Mouse (Mus musculus) lung, adult 18-20 months (tissue): ENCODE measurements at regions not wholly inside any gene's neighbourhood (a gene's known extent, or its start where the extent isn't known, plus 50 kb on each side); places are given as distances from the start of the nearest gene placed in this dataset.
A peak's percentile ranks its signal among the peaks of the same experiment; 100 is the strongest.

ENCODE experiments used
- DNase-seq, 2 experiments: peaks; one replicate each; pipeline ENCODE4 v3.0.0; 2022; ENCODE audit warnings: mixed read lengths in 2 of 2

DNA sequence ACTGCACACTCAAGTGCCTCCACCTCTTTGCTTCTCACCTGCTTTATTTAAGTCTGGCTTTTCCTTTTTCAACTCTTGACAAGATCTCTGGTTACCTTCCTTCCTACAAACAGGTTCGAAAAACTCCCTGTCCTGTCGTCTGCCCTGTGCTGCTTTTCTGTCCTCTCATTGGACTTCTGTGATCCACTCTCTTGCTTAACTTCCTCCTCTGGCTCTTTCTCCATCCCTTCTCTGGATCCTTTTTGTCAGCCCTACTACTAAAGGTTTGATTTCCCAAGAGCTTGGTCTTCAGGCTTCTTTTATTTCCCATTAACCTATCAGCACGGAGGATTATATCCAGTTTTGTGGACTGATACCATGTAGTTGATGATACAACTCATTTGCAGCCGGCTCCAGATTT, 149.8 kb downstream of the Satb1 start:
- DNase-seq: no peak

DNA sequence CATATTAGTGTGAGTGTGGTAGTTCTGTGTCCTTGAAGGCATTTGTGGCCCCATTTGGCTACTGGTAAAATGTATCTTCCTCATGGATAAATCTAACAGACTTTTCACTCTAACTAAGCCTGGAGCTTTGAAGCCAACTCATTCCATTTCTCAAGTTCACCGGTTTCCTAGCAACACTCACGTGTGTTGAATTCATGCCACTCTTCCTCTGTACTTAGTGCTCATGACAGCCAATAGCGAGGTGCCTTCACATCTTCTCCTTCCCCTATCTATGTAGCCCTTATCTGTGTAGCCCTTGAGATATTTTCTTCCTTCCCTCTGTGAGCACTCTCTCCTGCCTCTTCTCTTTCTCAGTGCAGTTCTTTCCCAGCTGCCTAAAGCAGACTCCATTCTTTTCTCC, 150.7 kb downstream of the Satb1 start:
- no peak for DNase-seq

DNA sequence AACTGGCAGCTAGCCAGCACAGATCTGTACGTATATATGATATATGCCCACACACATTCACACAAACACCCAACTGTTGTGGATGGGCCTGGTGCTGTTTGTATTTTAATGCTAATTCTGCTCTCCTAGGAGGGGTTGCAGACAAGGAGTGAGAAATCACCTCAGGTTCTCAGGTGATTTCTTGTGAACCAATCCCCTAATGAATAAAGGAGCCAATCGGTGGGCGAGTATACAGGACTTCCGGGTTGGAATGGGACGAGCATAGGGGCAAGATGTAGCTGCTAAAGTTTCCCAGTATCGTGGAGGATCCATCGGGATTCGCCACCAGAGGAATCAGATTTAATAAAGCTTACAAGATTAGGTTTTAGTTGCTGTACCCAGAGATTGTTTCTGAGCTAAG, 155.6 kb downstream of the Satb1 start:
- no peak for DNase-seq

DNA sequence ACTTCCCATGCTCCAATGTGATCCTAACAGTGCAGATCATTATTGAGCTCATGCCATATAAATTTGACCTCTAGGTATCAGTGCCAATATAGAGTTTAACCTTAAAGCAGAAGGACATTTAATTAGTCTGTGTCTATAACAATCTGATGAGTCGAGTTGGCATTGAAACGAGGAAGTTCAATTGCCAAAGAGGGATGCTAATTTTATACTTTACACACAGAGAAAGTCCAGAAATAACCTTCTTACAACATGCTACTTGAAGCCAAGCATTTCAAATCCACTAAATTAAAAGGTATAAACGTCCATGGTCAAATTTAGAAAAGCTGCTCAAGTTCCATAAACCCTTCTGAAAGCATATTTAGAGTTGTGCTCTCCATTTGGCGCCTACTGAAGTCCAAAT, 174.7 kb downstream of the Satb1 start:
- no peak for DNase-seq

DNA sequence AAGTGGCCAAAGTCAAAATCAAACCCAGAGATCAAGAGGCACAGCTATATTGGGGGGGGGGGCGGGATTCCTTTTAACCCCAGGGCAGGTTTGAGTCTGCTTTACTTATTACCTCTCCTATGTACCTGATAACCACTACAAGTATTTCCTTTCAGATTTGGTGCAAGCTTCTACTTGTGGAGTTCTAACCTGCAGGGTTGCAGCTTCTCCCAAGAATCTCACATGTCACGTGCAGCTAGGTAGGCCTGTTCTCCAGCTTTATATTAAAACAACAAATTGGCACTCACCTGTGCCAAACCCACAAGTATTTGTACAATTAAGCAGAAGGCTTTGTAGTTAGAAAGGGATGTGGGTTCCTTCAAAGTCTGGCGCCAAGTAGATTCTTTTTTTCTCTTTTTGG, 179.2 kb downstream of the Satb1 start:
- DNase-seq: no peak

DNA sequence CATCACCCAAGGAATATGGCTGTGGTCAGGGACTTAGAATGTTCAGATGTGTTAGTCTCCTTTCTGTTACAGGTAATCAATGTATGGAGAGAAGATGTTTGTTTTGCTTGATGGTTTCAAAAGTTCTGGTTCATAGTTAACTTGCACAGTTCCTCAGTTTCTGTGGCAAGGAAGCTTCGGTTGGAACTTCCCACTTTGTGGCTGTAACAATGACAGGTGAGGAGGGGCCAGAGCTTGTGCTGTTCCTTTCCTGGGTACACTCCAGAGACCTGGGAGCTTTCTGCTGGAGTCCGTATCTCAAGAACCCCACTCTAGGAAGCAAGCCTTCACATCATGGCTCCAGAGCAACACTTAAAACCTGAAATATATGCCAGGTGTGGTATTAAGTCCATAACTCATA, 181.2 kb downstream of the Satb1 start:
- DNase-seq: no peak

DNA sequence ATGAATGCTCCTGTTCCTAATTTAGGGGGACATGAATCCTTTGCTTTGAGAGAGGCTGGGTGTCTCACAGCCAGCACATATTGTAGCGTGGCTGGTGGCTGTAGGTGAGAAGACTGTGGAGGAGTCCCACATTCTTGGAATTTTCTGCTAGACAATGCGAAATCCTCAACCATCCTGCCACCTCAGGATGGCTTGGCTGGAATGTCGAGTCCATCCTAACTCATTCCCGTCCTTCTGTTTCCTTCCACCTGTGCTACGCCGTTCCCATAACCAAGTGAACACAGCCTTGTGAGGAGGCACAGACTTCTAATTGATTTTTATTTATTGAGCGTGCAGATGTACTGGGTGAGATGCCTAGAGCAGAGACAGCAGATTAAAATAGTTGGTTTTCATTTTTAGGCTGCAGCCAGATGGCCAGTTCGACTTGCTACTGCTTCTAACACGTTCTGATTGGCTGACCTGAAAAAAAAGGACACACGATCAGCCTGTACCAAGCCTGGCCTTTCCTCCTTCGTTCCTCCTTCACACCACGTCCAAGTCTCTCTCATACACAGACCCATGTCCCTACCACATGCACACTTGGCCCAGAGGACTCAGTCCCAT, 183.8 kb downstream of the Satb1 start:
- DNase-seq: no peak

DNA sequence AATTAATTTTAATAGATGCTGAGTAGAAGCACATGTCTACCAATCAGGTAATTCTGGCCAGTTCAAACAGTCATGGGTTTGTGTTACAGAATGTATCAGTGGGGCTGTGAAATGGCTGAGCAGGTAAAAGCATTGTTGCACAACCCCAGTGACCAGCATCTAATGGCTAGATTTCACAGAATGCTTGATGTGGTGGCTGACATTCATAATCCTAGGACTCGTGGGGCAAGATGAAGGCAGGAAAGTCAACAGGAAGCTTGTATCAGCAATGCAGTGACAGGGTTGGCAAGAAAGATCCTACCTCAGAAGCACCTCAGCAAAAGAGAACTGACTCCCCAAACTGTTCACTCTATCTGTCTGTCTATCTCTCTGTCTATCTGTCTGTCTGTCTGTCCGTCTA, 186.7 kb downstream of the Satb1 start:
- DNase-seq: no peak

DNA sequence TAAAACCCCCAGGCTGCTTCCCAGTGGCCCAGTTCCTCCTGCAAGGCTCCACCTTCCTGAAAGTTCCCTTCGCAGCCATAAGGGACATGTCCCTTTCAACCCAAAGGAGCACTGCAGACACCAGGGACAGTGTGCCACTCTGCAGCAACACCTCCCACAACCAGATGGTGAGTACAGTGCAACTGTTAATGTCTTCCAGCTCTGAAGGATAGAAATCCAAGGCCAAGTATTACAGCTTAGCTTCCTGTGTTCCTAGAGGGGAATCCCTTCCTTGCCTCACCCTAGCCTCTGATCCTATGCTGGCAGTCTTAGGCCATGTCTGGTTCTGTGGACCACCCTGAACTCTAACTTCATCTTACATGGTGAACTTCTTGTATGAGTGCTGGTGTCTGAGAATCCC, 187.2 kb downstream of the Satb1 start:
- no peak for DNase-seq

DNA sequence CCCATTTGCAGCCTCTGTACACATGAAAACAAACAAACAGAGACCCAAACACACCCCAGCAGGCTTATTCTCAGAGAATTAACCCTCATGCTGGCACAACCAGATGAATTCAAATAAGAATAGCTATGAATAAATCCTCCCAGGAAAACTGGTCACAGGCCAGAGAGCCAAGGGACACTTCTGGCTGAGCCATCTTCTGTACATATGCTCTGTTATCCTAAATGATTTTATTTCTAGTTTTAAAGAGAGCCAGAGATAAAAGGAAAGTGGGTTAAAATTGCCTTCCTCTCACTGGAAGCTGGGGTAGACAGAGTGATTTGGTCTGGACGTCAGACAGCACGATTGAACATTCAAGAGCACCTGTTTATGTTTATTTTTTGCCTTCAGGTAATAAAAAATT, 190.4 kb downstream of the Satb1 start:
- no peak for DNase-seq

DNA sequence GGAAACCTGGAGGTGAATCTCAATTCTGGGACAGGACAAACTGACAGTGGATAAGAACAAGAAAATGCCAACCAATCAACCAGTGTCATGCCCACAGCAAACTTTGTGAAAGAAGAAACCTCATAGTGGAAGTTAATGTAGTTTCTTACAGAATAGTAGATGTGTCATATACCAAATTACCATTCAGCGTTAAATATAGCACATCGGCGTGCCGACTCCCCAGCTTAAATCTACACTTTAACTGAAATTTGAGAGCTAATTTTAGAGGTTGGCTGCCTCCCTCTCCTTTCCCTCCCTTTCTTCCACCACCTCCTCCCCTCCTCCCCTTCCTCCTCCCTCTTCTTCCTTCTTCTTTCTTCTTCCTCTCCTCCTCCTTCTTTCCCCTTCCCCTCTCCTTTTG, 197.2 kb downstream of the Satb1 start:
- DNase-seq: no peak

DNA sequence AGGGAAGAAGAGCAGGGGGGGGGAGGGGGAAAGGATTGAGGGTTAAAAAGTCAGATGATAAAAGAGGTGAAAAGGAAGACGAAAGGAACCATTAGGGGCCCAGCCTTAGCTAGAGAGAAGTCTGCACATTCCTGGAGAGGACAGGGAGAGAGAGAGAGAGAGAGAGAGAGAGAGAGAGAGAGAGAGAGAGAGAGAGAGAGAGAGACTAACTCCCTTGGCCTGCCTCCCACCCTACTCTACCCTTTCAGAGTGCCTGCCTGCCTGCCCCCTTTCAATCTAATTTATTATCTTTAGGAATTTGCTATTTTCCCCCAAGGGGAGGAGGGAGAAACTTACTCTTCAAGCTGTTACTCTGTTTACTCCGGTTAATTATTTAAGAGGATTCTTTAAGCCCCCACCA, 201.5 kb downstream of the Satb1 start:
- no peak for DNase-seq

DNA sequence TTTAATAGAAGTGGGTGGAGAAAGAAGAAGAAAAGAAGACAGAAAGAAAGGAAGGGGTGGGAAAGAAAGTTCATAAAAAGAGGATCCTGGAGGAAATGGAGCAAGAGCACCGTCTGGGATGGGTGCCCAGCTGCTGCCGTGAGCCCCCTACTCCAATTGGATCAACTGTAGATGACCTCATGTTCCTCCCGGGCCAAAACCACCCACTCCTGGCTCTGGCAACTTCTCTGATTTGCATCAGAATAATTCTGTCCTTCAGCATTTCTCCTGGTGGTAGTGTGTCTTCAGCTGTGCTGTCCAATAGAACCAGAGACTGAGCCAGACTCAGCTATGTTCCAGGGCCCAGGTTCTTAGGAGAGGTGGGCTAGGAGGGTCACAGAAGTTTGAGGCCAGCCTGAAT, 212.6 kb downstream of the Satb1 start:
- DNase-seq: no peak

DNA sequence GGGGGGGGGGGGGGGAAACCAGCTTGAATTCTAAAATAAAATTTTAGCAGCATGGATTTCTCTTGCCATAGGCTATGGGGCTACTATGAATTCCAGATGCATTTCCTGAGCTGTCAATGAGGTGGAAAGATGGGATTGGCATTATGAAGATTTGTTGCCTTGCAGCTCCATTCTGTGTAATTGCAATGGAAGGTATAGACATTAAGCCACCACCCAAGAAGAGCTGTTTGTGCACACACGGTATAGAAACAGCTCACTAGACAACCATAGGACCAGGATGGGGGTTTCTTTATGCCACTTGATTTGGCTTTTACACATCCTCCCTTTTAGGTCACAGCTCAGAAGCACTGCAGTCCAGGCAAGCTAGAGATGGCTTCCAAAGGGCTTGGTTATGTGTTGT, 247.8 kb downstream of the Satb1 start:
- no peak for DNase-seq

DNA sequence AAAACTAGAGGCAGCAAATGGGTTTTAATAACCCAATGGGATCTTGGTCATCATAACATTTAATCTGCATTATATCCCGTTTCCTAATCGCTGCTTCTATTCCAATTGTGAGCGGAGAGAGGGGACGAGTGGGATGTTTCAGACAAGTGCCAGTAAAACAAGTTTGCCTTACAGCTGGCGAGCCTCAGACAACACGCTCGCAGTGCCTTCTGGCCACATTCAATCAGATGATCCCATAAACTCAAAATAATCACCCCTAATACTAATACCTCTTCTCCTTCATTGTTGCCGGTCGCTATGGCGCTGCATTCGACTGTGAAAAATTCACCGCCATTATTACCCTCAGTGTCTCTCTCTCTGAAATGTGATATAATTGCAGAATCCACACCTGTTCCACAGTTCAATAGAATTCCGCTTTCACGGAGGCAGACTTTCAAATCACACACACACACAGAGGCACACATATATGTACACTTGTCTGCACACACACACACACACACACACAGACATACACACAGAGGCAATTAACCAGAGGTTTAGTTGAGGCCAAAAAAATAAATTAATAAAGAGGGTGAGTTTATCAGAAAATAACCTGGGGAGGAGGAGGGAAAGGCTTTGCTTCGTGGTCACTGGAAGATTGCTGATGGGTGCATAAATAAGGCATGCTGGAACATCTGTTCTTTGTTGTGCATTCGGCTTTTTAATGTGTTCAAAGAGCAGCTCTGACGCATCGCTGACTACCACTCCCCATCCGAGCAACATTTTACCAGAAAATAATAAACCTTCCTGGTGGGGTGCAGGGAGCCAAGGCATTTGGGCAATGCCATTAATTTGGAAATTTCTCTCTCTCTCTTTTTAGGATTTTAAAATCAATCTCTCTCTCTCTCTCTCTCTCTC, 248.9 kb downstream of the Satb1 start:
- peak; percentile 16 to 43 for DNase-seq

DNA sequence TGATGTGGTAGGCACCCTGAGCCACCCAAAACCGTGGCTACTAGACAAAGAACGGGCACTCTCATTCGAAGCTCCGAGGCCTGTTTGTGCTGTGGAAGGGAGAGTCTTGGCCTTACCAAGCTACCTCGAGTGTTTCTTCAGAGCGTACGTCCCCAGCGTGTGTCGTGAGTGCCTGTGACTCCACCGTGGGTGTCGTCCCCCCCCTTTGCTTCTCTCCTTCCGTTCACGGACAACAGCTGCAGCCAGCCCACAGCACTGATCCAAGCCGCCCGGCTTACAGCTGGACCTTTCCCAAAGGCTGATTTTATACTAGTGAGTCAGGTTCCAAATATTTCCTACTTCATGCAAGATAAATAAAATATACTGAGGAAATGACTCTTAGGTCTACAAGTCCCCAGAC, 249.8 kb downstream of the Satb1 start:
- peak; percentile 26 to 45 for DNase-seq

DNA sequence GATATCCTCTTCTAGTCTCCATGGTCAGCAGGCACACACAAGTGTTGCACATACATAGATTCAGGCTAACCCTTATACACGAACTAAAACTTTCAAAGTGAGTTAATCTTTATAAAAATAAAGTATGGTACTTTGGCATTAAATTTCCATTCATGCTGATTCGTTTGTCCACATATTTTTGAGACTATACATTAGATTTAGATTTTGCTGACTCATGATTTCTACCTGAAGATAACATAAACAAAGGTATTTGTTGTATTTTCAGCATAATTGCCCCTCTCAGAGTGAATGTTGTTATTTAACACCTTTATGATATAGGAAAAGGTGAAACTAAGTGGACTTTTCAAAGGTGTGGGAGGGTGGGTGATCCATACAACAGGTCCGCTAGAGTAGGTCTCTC, 277.2 kb downstream of the Satb1 start:
- DNase-seq: no peak

DNA sequence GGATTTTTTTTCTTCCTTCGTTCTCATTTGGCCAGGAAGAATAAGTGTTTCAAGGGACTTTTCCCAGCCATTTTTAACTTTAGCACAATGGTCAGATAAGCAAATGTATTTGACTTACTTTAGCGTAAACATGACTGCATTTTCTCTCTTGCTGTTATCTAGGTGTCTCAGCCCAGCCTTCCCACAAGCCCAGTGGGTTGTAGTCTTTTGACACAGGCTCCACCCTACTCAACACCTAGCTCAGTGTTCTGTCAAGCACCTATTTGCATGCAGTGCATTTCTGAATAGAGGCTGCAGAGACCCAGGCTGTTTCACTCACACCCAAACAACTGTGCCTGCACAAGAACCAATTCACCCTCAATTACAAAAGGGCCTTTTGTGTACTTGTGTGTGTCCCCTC, 278.6 kb downstream of the Satb1 start:
- DNase-seq: no peak

DNA sequence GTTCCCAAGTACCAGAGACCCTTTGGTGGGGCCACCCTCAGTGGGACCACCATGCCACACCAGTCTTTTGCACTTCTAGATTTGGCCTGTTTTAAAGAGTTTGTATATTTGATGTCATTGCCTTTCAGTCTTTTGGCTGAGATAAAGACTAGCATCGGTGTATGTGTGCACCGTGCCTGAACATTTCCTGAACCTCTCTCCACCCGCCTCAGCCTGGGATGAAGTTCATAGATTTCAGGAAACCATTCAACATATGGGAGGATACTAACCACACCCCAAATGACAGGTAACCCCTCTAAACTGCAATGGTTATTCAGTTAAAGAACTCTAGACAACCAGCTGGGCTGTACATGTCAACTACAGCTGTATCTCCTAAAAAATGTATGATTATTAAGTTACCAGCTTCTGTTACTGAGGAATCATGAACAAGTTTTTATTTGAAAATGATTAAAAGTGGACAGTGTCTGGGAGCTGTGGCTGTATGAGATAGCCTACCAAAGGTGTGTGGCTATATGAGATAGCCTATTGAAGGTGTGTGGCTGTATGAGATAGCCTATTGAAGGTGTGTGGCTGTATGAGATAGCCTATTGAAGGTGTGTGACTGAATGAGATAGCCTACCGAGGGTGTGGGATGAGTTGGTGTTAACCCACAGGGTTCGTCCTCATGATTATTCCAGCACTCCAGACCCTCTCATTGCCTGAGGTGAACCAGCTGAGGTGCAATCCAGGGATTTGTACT, 280.6 kb downstream of the Satb1 start:
- DNase-seq: no peak

DNA sequence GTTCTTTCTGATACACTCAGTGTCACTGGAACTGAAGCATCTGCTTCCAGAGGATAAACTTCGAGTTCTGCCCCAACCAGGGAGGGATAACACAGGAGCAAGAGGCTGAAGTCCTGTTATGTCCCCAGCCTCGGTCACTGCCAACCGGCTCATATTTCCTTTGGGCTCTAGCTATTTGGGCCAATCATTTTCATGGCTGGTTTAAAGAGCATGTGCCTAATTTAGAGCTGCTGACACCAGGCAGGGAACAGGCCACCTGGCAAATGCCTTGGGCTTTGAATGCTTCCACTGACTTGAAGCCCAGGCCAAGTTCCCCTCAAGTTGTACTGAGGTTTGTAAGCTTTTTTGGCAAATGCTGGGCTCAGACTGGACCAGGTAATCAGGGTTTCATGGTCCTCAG, 286.1 kb downstream of the Satb1 start:
- DNase-seq: no peak

DNA sequence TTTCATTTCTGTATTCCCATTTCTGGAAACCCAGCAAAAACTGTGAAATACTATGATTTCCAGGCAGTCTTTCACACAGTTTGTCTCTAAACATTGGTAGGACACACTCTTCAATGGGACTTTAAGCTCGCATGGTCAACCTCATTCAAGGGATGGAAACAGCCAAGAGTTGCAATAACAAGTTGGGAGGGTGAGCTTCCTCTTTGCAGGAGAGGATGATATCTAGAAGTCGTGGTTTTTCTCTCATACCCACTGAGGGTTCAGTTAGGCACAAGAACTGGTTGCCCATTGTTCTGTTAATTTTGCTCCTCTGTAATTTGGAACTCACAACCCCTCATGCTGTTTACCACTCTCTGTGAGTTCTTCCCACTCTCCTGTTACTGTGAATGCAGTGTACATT, 290.5 kb downstream of the Satb1 start:
- no peak for DNase-seq

DNA sequence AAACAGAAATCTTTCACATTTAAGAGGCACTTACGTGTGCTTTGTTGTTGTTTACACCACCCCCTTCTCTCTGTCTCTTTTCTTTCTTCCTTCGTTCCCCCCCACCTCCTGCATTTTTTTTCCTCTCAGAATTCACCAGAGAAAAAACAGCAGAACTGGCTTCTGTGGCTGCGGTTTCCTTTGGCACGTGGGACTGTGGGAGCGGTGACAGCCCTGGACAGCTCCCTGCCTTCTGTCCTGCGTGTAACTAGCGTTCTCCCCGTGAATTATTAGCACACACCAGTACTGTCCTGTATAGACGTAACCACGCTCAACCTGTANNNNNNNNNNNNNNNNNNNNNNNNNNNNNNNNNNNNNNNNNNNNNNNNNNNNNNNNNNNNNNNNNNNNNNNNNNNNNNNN, 298.4 kb downstream of the Satb1 start:
- no peak for DNase-seq

DNA sequence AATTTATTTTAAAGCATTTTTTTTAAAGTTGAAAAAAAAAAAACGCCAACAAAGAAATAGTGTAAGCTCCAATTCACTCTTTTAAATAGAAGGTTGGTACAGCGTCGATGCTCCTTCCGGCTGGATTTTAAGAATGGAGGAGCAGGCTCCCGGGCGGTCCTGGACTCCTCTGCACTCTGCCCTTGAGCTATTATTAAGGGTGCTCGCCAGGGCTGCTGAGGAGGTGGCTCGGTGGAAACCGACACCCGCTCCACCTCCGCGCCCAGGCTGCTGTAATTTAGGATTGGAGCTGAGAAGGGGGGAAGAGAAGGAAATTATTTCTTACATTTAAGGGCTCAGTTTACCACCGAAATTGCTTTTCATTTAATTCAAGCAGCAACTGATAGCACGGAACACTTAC, 298.8 kb downstream of the Satb1 start:
- DNase-seq: no peak

DNA sequence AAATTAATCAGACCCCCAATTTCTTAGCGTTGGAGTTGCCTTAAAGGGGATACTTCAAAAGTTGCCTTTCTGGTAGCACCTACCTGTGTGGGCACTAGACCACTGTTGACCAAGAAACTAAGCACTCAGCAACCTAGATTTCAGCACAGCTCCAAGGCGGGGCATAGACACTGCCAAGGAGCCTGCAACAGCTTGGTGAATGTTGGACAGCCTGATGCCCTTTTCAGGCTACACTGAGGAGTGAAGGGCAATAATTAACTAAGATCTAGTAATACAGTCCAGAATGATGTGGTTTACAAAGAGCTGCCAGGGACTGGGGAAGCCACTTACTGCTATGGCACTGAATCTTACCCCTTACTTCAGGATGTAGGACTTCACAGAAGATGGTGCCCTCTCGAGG, 304.9 kb downstream of the Satb1 start:
- no peak for DNase-seq
